Comparison of ENCODE assay signal across 19 mouse cellular contexts in the genomic region with DNA sequence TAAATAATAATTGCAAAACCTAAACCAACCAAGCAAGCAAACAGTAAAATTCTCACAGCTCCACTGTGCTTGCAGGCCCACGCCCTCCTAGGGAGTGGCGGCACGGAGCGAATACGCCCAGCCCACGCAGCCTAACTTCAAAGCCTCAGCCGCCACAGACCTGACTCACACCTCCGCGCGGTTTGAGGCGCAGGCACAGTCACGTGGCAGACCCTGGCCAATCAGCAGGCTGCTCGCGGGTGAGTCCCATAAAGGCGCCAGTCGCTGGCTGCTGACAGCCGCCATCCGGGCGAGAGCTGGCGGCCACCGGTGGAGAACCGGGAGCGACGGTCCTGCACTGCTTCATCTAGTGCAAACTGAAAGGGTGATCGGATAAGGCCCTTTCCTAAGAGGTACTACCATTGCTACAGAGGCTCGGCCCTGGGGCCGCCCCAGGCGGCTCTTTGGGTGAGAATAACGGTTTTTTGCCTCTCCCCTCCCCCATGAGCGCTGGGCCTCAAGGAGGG. TPM values are rescaled to one million over a fixed set of nuclear protein-coding genes. Genes with fewer than 3 reads are reported as not detected.
DNase-seq lines count a peak whose midpoint lies in the region; ATAC-seq and TF ChIP-seq lines count a peak whose summit lies in the region.
"Had no signal": no experiment of that assay in that cellular context is flagged by ENCODE, and none has a peak within 500 bp of the region (broad histone marks: within the 10 kb centered on the region; RNA-seq: fewer than 3 reads in every experiment).

A gene (plus strand): TSS at position 244 of the 506 bp plus-strand sequence.

- peaks cover 39% of the 10 kb centered on the region for H3K9me3 ChIP-seq in E14TG2a.4 (ENCODE audit: low read length)
- no peaks in the 10 kb centered on the region for H3K9me3 ChIP-seq in midbrain, embryonic 11.5 days (ENCODE audit: control insufficient read depth, low read length)
- H3K9me3 ChIP-seq in intestine, embryonic 16.5 days (ENCODE audit: control insufficient read depth, low read length): no peaks in the 10 kb centered on the region
- H3K9me3 ChIP-seq: heart, embryonic 13.5 days; limb, embryonic 12.5 days; midbrain, embryonic 15.5 days had no signal

- ATAC-seq in midbrain, embryonic 11.5 days (ENCODE audit: low FRiP score): no peak
- no peak for ATAC-seq in intestine, embryonic 16.5 days
- ATAC-seq: CD4-positive, CD25-positive, alpha-beta regulatory T cell, adult 4 months; forebrain, embryonic 13.5 days; hindbrain, postnatal 0 days; lung, postnatal 0 days; midbrain, embryonic 15.5 days had no signal

- TF ChIP-seq CTCF in E14TG2a.4 (conservative IDR thresholded peaks at IDR 0.05; ENCODE audit: low read length): no peak
- TF ChIP-seq CTCF in cortical plate, adult 2 months (IDR thresholded peaks at IDR 0.05; ENCODE audit: extremely low read depth, insufficient read depth, low read length): no peak

- TF ChIP-seq POLR2A in cortical plate, adult 2 months (IDR thresholded peaks at IDR 0.05; ENCODE audit: extremely low read depth, insufficient read depth, low read length): no peak

- no peaks in the 10 kb centered on the region for H3K36me3 ChIP-seq in E14TG2a.4 (ENCODE audit: insufficient read depth, low read length)
- H3K36me3 ChIP-seq in midbrain, embryonic 11.5 days (ENCODE audit: control insufficient read depth, insufficient read depth, low read length): no peaks in the 10 kb centered on the region
- no peaks in the 10 kb centered on the region for H3K36me3 ChIP-seq in intestine, embryonic 16.5 days (ENCODE audit: control insufficient read depth, insufficient read depth, low read length)
- H3K36me3 ChIP-seq: heart, embryonic 13.5 days; limb, embryonic 12.5 days; midbrain, embryonic 15.5 days had no signal

- H3K27me3 ChIP-seq in E14TG2a.4 (ENCODE audit: insufficient read depth, low read length): peaks cover 27% of the 10 kb centered on the region
- H3K27me3 ChIP-seq in midbrain, embryonic 11.5 days (ENCODE audit: control insufficient read depth, insufficient read depth, low read length): no peaks in the 10 kb centered on the region
- H3K27me3 ChIP-seq in intestine, embryonic 16.5 days (replicated peaks; ENCODE audit: control insufficient read depth, insufficient read depth, low read length): no peaks in the 10 kb centered on the region
- H3K27me3 ChIP-seq: forebrain, embryonic 13.5 days; heart, embryonic 13.5 days; limb, embryonic 12.5 days; midbrain, embryonic 15.5 days had no signal

- H3K4me1 ChIP-seq in E14TG2a.4 (replicated peaks; ENCODE audit: low read depth, low read length): no peaks in the 10 kb centered on the region; the same call in 1 of the 2 replicates
- no peaks in the 10 kb centered on the region for H3K4me1 ChIP-seq in cortical plate, adult 2 months (ENCODE audit: control insufficient read depth, insufficient read depth, low read length)
- H3K4me1 ChIP-seq in midbrain, embryonic 11.5 days (ENCODE audit: control insufficient read depth, insufficient read depth, low read length): no peaks in the 10 kb centered on the region
- no peaks in the 10 kb centered on the region for H3K4me1 ChIP-seq in intestine, embryonic 16.5 days (ENCODE audit: control insufficient read depth, insufficient read depth, low read length)
- H3K4me1 ChIP-seq: forebrain, embryonic 13.5 days; heart, embryonic 13.5 days; limb, embryonic 12.5 days; midbrain, embryonic 15.5 days had no signal

- H3K9ac ChIP-seq in midbrain, embryonic 11.5 days (ENCODE audit: low read length): no peak within 1 kb of the TSS
- H3K9ac ChIP-seq in intestine, embryonic 16.5 days (ENCODE audit: low read depth, low read length): no peak within 1 kb of the TSS
- H3K9ac ChIP-seq: forebrain, embryonic 13.5 days; heart, embryonic 13.5 days; limb, embryonic 12.5 days; liver, embryonic 14.5 days; midbrain, embryonic 15.5 days had no signal

- intact Hi-C loops in left cerebral cortex, postnatal 25 days (cut with DNase I): no loop called here

- H3K4me2 ChIP-seq in midbrain, embryonic 11.5 days: no peak within 1 kb of the TSS
- H3K4me2 ChIP-seq in intestine, embryonic 16.5 days (ENCODE audit: low read depth, low read length): no peak within 1 kb of the TSS
- H3K4me2 ChIP-seq: forebrain, embryonic 13.5 days; heart, embryonic 13.5 days; limb, embryonic 12.5 days; midbrain, embryonic 15.5 days had no signal

- no peak within 1 kb of the TSS for H3K27ac ChIP-seq in cortical plate, adult 2 months (ENCODE audit: insufficient read depth, low read length)
- H3K27ac ChIP-seq in midbrain, embryonic 11.5 days (ENCODE audit: low read depth, low read length): no peak within 1 kb of the TSS
- H3K27ac ChIP-seq in intestine, embryonic 16.5 days (ENCODE audit: low read length): no peak within 1 kb of the TSS
- H3K27ac ChIP-seq: forebrain, embryonic 13.5 days; heart, embryonic 13.5 days; hindbrain, postnatal 0 days; limb, embryonic 12.5 days; liver, embryonic 14.5 days; midbrain, embryonic 15.5 days had no signal

- DNase-seq in 3134 (ENCODE audit: extremely low read depth, insufficient read length, low spot score): peak; percentile 6
- DNase-seq in left cerebral cortex, postnatal 25 days (ENCODE audit: low spot score in 2 of 2): no peak
- no peak for DNase-seq in midbrain, embryonic 11.5 days (ENCODE audit: low spot score, missing footprints)
- DNase-seq in thymus, postnatal 36 days: no peak
- DNase-seq: cerebellum, postnatal 14 days; kidney, adult 18-20 months; kidney, postnatal 10 days; right cerebral cortex, adult 18-20 months had no signal

- WGBS in midbrain, embryonic 11.5 days: 91% methylated on average over 30 of the region's 30 CpGs
- 89% methylated on average over 30 of the region's 30 CpGs for WGBS in intestine, embryonic 16.5 days

- peak within 1 kb of the TSS; percentile 49; the same call in 1 of the 2 replicates for H3K4me3 ChIP-seq in E14TG2a.4 (replicated peaks; ENCODE audit: low read length)
- H3K4me3 ChIP-seq in cortical plate, adult 2 months (ENCODE audit: insufficient read depth, low read length): no peak within 1 kb of the TSS
- H3K4me3 ChIP-seq in midbrain, embryonic 11.5 days (ENCODE audit: low read depth, low read length): no peak within 1 kb of the TSS
- H3K4me3 ChIP-seq in intestine, embryonic 16.5 days (ENCODE audit: low read length): no peak within 1 kb of the TSS
- H3K4me3 ChIP-seq: forebrain, embryonic 13.5 days; heart, embryonic 13.5 days; limb, embryonic 12.5 days; midbrain, embryonic 15.5 days had no signal

RNA-seq across cellular contexts. Expression of the gene that starts here (rescaled TPM):
- 12.9 and 13.4 TPM in 2 replicates for polyA plus RNA-seq in cortical plate, adult 2 months (2012; rRNA removed)
- 10 to 100 TPM; 14.0 to 15.1 TPM for total RNA-seq in left cerebral cortex, postnatal 25 days (2021)
- polyA plus RNA-seq in midbrain, embryonic 11.5 days (2014; fragmentation: Nextera tagmentation; extraction: Ambion mirVana): 2.3 and 2.4 TPM in 2 replicates
- polyA plus RNA-seq in intestine, embryonic 16.5 days (2015; fragmentation: Nextera tagmentation; extraction: Ambion mirVana): 0.98 and 1.0 TPM in 2 replicates
